Mouse (Mus musculus) G1E (cell line): Measurements from ENCODE around the gene Rspry1.

ENCODE experiments used
- CTCF ChIP-seq: IDR thresholded peaks from 2 replicates; pipeline ENCODE4 v1.5.1; 2012; ENCODE audit warnings: low read depth, low read length, inconsistent platforms, mixed read lengths
- POLR2AphosphoS5 ChIP-seq: IDR thresholded peaks from 2 replicates; pipeline ENCODE4 v1.6.1; 2012; ENCODE audit warnings: low read depth, low read length, inconsistent platforms; ENCODE audit not compliant: insufficient replicate concordance

- TF ChIP-seq CTCF (no peak), POLR2AphosphoS5 (no peak)
Observed at GRCm38 (mm10) chr8:94678582-94678981, 76.8 kb downstream of the Rspry1 start.
